Mouse (Mus musculus): Measurements from ENCODE around the gene Lfng.

Gene Lfng

DNA sequence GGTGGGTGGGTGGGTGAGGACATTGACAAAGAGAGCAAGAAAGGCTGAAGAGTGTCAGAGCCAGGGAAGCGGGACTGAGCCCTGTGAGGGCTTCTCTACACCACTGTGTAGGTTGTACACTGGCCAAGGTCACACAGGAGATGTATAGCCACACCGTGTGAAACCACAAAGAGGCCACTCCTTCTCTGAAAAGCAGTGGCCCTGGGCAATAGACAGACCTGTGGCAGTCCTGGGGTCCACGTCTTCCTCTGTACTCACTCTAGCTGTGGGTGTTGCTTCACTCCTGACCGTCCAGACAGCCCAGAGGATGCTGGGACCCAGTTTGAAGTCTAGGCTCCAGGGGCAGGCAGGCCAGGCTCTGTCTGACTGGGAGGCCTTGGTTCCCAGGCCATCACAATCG lies 12.3 kb upstream of the Lfng start:
- no peak for DNase-seq

GRCm38 (mm10) chr5:140596426-140596825 lies 10.7 kb upstream of the Lfng start:
- no peak for DNase-seq

DNA sequence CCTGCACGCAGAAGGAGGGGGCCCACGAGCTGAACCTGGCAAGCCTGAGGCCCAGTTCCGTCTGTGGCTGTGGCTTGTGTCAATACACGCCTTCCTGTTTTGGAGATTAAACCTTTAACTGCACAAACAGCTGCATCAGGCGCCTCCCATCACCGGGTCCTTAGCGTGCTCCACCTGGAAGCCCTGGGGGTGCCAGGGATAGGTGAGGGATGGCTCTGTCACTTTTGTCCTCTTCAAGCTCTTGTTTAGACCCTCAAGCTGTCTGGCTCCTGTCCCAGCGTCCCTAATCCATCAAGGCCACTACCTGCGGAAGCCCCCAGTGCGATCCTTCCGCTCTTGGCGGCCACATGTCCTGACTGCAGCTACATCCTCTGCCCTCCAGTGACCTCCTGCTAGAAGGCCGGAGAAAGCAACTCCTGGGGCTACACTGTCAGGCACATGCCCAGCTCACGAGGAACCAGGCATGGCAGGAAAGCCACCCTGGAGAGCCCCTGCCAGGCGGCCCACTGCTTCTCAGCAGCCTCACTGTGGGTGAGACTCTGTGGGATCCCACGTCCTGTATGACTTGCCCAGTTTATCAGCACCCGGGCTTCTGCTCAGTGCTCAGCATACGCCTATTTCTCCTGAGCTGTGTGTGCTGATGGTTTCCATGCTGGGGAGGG lies 10.1 kb upstream of the Lfng start:
- peak; percentile 75 to 78 for DNase-seq

DNA sequence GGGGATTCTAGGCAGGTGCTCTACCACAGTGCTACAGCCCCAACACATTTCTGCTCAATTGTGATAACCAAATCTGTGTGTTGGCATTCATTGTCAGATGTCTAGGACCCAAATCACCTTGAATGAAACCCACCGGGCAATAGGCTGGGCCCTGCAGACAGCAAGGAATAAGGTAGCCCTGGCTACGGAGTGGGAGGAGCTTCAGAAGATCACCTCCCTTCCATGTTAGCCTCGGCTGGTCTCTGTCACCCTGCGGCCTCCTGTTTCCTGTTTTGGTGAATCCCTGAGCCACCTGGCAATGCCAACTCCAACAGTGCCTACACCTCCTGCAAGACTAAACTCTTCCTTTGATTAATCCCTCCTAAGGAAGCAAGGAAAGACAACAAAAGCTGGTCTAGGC lies 9.3 kb upstream of the Lfng start:
- DNase-seq: no peak

GRCm38 (mm10) chr5:140599939-140600338 lies 7.2 kb upstream of the Lfng start:
- DNase-seq: no peak

GRCm38 (mm10) chr5:140601712-140602111 lies 5.4 kb upstream of the Lfng start:
- no peak for DNase-seq

DNA sequence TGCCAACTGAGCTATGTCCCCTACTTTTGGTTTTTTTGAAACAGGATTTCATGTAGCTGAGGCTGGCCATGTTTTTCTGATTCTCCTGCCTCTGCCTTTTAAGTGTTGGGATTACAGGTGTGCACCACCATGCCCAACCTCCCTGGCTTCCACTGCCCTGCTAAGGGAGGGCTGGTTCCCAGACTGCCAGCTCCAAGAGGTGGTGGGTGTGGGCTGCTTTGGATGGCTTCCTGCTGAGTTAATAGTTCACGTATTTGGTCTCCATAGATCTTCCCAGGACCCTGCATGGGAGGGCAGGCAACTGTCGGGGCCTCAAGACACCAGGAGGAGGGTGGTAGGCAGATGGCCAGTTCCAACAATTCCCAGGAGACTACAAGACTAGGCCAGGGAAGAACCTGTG lies 4.6 kb upstream of the Lfng start:
- DNase-seq: no peak

DNA sequence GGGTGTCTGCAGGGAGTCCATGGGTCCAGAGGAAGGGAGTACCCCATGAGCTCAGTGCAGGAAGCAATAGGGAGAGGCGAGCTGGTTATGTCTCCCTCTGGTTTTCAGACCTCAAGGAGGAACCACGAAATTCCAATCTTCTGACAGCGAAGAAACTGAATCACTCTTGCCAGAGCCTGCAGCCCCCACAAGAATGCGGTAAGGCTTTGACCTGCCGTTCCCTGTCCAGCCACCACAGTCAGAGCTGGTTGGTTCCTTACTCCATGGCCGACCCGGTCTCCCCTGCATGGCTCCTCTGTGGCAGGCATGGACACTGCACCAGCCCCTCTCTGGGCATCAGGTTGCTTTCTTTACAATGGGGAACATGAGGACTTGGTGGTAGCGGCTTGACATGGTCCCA lies 2.7 kb upstream of the Lfng start:
- DNase-seq: no peak

- no peak for DNase-seq
Observed at GRCm38 (mm10) chr5:140605228-140605627, 1.9 kb upstream of the Lfng start.

DNA sequence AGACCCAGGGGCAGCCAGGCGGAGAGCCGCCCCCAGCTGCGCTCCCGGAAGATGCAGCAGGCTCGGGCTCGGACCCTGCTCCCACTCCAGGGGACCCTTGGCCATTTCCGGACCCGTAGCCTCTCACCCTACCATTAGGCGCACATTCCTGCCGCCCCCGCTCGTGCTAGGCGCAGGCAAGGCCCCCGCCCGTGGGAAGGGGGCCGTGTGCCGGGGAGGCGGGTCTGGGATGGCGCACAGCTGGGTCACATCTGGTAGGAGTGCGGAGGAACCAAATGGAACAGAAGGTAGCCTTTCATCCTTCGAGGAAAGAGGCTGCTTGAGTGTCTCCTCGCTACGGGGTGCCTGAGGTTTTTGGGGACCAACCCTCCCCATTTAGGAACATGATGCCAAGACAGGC lies 734 bp upstream of the Lfng start:
- DNase-seq: peak; percentile 37 to 39

- DNase-seq: peak; percentile 37 to 41
Observed at GRCm38 (mm10) chr5:140607836-140608633, 915 bp downstream of the Lfng start.

DNA sequence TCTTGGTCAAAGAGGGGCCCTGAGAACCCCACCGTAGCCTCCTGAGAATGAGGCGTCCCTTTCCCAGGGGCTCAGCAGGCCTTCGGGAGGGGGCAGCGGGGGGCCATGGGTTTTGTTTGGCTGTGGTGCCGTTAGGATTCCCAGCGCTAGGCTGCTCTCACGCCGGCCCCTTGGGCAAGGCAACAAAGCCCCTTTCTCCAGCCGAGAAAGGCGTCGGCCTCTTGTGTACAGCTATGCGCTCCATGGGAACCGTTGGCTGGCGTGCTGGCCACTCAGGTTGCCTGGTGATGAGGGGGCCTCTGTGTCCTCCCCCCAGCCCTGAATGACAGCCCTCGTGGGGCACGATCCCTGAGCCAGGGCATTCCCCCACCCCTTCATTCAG lies 1.5 kb downstream of the Lfng start:
- no peak for DNase-seq

DNA sequence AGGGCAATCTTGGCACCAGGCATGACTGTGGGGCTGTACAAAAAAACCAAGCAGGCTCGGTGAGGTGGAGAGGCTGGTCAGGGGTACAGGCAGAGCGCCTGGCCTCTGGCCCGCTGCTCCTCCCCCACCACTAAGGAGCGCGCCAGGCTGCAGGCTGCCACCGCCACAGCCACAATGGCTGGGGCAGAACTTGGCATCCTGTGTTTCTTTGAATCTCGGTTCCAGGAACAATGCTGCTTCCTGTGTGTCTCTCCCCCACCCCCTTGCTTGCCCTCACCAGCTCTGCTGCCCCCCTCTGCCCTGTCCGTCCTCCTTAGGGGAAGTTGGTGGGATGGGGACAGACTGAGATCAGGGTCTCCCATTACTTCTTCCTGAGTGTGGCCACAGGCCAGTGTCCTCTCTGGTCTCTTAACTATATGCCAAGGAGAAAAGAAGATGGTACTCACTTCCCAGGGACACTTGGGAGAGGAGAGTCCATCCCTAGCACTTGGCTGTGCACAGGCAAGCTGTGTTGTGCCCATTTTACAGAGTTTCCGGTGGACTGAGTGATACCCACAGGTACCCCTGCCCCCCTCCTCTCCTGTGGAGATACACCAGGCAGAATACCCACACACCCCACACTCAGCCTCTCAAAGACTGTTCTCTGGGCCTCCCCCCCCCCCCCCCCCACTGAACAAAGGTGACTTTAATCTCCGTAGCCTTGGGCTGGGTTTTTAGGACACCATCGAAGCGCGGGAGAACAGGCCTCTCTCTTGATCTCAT lies 2.6 kb downstream of the Lfng start:
- peak; percentile 43 for DNase-seq

DNA sequence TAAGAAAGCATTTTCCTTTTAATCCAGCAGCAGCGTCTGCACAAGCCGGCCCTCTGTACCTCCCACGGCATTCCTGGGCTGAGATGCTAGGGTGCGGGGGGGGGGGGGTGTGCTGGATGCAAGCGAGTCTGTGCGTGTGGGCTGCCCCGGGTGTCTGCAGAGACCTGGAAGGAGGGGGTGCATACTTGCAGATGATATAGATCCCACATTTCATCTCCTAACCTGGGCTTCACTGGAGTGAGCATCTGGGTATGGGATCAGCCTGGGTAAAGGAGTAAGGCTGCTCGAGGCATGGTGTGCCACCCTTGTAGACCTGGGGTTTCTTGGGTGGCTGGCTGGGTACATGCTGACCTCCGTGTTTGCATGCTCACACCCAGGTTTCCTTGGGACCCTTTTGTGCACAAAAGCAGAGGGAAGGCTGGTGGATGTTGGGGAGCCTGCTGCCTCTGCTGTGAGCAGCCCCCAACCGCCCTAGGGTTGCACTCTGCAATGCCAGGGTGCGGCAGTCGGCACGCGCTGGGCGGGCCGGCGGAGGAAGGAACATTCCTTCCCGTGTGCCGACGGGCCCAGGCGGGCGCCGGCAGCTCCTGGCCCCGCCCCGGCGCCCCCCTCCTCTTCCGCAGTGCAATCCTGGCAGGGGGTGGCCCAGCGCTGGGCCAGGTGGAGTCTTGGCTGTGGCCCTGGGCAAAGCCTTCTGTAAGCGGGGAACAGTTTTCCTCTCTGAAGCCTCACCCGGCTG lies 3.3 kb downstream of the Lfng start:
- DNase-seq: no peak

GRCm38 (mm10) chr5:140611021-140611583 lies 4.0 kb downstream of the Lfng start:
- DNase-seq: peak in 1 of 2 experiments; percentile 29

DNA sequence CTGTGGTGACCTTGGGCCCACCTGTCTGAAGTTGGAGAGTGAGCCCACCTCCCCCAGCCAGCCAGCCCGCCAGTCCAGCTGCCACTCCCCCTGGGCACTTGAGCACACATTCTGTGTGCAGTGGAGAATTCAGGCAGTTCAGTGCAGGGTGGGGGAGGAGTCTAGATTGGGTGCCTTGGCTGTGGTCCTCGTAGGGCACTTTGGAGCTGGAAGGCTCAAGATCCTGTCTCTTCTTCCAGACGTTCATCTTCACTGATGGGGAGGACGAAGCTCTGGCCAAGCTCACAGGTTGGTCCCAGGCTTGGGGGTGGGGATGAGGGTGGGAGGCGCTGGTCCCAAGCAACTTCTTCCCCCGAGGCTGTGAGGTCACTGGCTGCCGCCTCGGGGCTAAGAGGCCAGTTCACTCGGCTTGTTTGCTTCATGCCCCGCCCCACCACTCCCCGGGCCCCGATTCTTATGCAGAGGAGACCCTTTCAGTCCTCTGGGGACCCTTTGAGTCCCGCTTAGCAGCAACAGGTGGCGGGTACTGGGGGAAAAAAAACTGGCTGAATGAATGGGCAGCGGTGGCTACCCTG lies 4.6 kb downstream of the Lfng start:
- no peak for DNase-seq

DNA sequence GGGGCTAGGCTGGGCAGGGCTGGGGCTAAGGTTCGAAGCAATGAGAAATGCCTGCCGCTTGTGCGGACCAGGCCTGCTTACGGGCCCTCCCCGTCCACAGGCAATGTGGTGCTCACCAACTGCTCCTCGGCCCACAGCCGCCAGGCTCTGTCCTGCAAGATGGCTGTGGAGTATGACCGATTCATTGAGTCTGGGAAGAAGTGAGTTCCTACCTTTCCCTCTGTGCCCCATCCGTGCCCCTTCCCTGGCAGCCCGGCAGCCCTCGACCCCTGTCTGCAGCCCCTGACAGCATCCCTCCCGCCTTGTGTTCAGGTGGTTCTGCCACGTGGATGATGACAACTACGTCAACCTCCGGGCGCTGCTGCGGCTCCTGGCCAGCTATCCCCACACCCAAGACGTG lies 5.1 kb downstream of the Lfng start:
- no peak for DNase-seq

DNA sequence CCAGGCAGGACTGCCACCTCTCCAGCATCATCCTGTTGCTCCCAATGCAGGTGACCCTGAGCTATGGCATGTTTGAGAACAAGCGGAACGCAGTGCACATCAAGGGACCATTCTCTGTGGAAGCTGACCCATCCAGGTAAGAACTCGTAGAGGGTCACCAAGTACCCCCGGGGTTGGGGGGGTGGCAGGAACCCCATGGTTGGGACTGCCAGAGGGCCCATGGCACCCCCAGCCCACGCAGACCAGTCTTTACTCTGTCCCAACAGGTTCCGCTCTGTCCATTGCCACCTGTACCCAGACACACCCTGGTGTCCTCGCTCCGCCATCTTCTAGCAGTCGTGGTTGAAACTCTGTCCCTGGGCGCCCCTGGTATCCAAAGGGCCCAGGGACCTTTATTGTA lies 7.0 kb downstream of the Lfng start:
- DNase-seq: no peak

- no peak for DNase-seq
Observed at GRCm38 (mm10) chr5:140614837-140615236, 7.7 kb downstream of the Lfng start.

- no peak for DNase-seq
Observed at GRCm38 (mm10) chr5:140615321-140616109, 8.4 kb downstream of the Lfng start.

- peak in 1 of 2 experiments; percentile 24 for DNase-seq
Observed at GRCm38 (mm10) chr5:140616110-140616503, 9.0 kb downstream of the Lfng start.

GRCm38 (mm10) chr5:140616691-140617090 lies 9.6 kb downstream of the Lfng start:
- peak; percentile 82 to 85 for DNase-seq

Measured in B cell, adult 2 months (primary cell).